Mouse (Mus musculus): Measurements from ENCODE around the gene Spata46. TPM values are rescaled to one million over a fixed set of nuclear protein-coding genes. Genes with fewer than 3 reads are reported as not detected.

The Spata46 gene
- polyA plus RNA-seq (2014; fragmentation: Illumina TruSeq; extraction: RNeasy Lipid Tissue Mini Kit (QIAGEN cat#74804); ENCODE audit: low read depth, low replicate concordance), result not detected

GRCm38 (mm10) chr1:170308503-170308902 is at the start of gene Spata46:
TSS of gene Spata46 (plus strand) at chr1:170308803.

GRCm38 (mm10) chr1:170277016-170277415 is 31.6 kb upstream of the Spata46 start, which contains the start of gene Sh2d1b1:
TSS of gene Sh2d1b1 (plus strand) at chr1:170277320.

GRCm38 (mm10) chr1:170306232-170306631 is 2.4 kb upstream of the Spata46 start, which contains the start of gene Gm7694:
TSS of gene Gm7694 (minus strand) at chr1:170306332.

Other genes starting within 250 kb of the Spata46 start
- 3.5 TPM for gene Ddr2, start 198.0 kb upstream of the Spata46 start, polyA plus RNA-seq (2014; fragmentation: Illumina TruSeq; extraction: RNeasy Lipid Tissue Mini Kit (QIAGEN cat#74804); ENCODE audit: low read depth, low replicate concordance)
- gene Uap1, start 133.8 kb upstream of the Spata46 start, polyA plus RNA-seq (2014; fragmentation: Illumina TruSeq; extraction: RNeasy Lipid Tissue Mini Kit (QIAGEN cat#74804); ENCODE audit: low read depth, low replicate concordance), result 37.4 TPM
- gene Uhmk1, start 93.4 kb upstream of the Spata46 start, polyA plus RNA-seq (2014; fragmentation: Illumina TruSeq; extraction: RNeasy Lipid Tissue Mini Kit (QIAGEN cat#74804); ENCODE audit: low read depth, low replicate concordance), result 35.3 TPM
- gene Sh2d1b2, start 76.1 kb upstream of the Spata46 start, polyA plus RNA-seq (2014; fragmentation: Illumina TruSeq; extraction: RNeasy Lipid Tissue Mini Kit (QIAGEN cat#74804); ENCODE audit: low read depth, low replicate concordance), result not detected
- 0.13 TPM for gene Sh2d1b1, start 31.5 kb upstream of the Spata46 start, polyA plus RNA-seq (2014; fragmentation: Illumina TruSeq; extraction: RNeasy Lipid Tissue Mini Kit (QIAGEN cat#74804); ENCODE audit: low read depth, low replicate concordance)
- 1.5 TPM for gene Gm7694, start 2.5 kb upstream of the Spata46 start, polyA plus RNA-seq (2014; fragmentation: Illumina TruSeq; extraction: RNeasy Lipid Tissue Mini Kit (QIAGEN cat#74804); ENCODE audit: low read depth, low replicate concordance)